Mouse (Mus musculus): ENCODE measurements around the gene Kl. TPM values are rescaled to one million over a fixed set of nuclear protein-coding genes. Genes with fewer than 3 reads are reported as not detected.

Kl gene
- polyA plus RNA-seq (2016; fragmentation: Nextera tagmentation; extraction: Ambion mirVana) = 0.10 and 0.18 TPM in 2 replicates

DNA sequence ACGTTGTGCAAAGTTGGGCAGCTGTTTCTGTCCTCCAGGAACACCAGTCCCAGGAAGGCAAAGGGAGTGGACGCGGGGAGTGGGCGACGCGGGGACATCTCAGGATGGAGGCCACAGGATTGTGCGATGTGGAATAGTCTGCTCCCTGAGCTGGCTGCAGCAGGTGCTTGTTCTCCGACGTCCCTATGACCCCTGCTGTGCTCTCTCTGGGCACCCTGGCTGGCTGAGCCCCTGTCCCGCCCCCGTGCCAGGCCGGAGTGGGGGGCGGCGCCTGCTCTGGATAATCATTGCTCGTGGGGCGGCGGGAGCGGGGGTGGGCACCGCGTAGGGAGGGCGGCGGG, at the start of gene Kl:
Gene Kl, plus strand, starts transcription at position 280 of the 341 bp plus-strand sequence.
- Histone ChIP-seq H3K4me3 (peak within 1 kb of the TSS; percentile 67), H3K4me1 (peaks cover 17% of the 10 kb centered on the region), H3K9me3 (no peaks in the 10 kb centered on the region), H3K27me3 (ENCODE audit: insufficient read depth, poor library complexity, severe bottlenecking) (peaks cover 58% of the 10 kb centered on the region), H3K36me3 (no peaks in the 10 kb centered on the region), H3K27ac (peak within 1 kb of the TSS; percentile 77)
- 2% methylated on average over 19 of the region's 22 CpGs for WGBS
- no peak for DNase-seq (ENCODE audit: low spot score)

DNA sequence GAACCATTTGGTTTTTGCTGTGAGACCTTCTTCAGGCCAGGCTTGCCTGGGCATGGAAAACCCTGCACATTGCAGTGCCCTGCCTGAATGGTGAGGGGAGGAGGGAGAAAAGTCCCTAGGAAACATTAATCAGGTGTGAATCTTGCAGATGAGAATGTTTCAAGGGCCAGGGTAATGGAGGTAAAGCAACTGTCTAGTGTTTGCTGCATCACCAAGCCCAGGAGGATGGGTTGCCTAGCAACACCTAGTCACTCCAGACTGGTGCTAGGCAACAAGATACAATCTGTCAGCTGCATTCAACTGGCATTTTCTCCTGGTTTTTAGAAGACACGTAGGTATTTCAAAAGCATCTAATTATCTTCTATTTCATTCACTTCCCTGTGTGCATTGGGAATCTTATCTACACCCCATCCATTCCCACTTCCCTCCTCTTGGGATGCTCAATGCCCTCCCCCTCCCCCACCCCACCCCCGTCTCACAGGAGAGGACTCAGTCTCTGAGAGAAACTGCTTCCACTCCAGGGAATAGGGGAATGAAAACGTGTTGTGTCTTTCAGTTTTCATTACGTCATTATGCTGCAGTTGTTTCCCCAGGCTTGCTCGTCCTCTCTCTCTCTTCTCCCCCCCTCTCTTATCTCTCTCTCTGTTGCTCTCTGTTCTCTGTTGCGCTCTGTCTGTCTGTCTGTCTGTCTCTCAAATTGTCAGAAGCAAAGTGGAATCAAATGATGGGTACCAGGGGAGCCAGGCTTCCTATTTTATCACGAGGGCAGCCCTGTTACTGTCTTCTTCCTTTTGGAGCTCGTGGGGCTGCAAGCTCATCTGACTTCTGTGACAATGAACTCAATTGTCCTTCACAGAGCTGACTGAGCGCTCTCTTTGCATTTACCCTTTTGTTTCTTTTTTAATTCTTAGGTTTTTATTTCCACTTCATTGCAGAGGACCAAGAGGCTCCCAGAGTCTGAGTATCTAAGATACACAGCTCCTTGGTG, 46.1 kb upstream of the Kl start:
- H3K27ac ChIP-seq = no peak overlapping the region
- DNase-seq (ENCODE audit: low spot score) = no peak

DNA sequence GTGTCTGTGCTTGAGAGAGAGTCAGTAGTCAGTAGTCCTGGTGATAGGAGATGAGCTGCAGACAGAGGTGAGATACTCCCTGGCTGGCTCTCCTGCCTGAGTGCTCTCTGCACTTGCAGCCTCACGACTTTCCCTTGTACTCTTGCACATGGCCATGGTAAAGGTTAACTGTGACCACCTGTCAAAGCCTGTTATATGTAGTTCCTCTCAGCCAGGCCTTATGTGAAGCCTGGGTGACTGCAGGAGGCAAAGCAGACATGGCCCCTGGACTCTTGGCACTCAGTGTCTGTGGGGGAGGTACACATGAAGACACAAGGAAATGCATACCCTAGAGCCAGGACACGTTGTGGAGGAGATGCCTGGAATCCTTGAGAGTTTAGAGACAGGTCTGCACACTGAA, 40.3 kb upstream of the Kl start:
- Histone ChIP-seq H3K27me3 (ENCODE audit: insufficient read depth, poor library complexity, severe bottlenecking) (no peaks in the 10 kb centered on the region), H3K36me3 (no peaks in the 10 kb centered on the region), H3K27ac (no peak overlapping the region), H3K4me1 (peaks cover 13% of the 10 kb centered on the region), H3K9me3 (0 out of 2 replicates have a peak, but pooled peaks cover 4% of the 10 kb centered on the region), H3K4me3 (no peak overlapping the region)
- DNase-seq (ENCODE audit: low spot score) = no peak
- WGBS = 12% methylated on average over 2 of the region's 2 CpGs

More for the DNA sequence above, 46.1 kb upstream of the Kl start:
- Histone ChIP-seq H3K36me3 (no peaks in the 10 kb centered on the region), H3K27me3 (ENCODE audit: insufficient read depth, poor library complexity, severe bottlenecking) (no peaks in the 10 kb centered on the region), H3K9me3 (0 out of 2 replicates have a peak, but pooled peaks cover 4% of the 10 kb centered on the region), H3K4me3 (no peak overlapping the region), H3K4me1 (0 out of 2 replicates have a peak, but pooled peaks cover 11% of the 10 kb centered on the region)
- 26% methylated on average over 9 of the region's 9 CpGs for whole genome bisulfite sequencing

DNA sequence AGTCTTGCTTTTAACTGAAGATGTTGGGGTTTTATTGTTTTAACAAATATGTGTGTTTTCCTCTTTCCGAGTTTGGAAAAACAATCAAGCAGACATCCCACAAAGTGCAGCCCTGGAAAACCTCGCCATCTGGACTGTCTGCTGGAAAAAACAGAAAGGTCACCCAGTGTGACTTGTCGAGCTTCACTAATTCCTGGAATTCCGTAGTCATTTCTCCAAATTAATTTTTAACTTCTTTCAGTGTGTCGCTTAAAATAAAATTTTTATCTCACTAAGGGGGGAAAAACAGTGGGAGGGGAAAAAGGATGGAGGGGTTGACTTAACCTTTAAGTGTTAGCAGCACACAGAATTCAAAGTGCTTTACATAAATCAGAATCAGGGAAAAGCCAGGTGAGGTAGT, 39.8 kb upstream of the Kl start:
- no peaks in the 10 kb centered on the region for H3K36me3 ChIP-seq
- H3K27me3 ChIP-seq (ENCODE audit: insufficient read depth, poor library complexity, severe bottlenecking) = no peaks in the 10 kb centered on the region
- no peak overlapping the region for H3K27ac ChIP-seq
- H3K4me1 ChIP-seq = peaks cover 13% of the 10 kb centered on the region
- DNase-seq (ENCODE audit: low spot score) = no peak
- H3K4me3 ChIP-seq = no peak overlapping the region
- 0 out of 2 replicates have a peak, but pooled peaks cover 4% of the 10 kb centered on the region for H3K9me3 ChIP-seq
- WGBS = 45% methylated on average over 5 of the region's 5 CpGs

DNA sequence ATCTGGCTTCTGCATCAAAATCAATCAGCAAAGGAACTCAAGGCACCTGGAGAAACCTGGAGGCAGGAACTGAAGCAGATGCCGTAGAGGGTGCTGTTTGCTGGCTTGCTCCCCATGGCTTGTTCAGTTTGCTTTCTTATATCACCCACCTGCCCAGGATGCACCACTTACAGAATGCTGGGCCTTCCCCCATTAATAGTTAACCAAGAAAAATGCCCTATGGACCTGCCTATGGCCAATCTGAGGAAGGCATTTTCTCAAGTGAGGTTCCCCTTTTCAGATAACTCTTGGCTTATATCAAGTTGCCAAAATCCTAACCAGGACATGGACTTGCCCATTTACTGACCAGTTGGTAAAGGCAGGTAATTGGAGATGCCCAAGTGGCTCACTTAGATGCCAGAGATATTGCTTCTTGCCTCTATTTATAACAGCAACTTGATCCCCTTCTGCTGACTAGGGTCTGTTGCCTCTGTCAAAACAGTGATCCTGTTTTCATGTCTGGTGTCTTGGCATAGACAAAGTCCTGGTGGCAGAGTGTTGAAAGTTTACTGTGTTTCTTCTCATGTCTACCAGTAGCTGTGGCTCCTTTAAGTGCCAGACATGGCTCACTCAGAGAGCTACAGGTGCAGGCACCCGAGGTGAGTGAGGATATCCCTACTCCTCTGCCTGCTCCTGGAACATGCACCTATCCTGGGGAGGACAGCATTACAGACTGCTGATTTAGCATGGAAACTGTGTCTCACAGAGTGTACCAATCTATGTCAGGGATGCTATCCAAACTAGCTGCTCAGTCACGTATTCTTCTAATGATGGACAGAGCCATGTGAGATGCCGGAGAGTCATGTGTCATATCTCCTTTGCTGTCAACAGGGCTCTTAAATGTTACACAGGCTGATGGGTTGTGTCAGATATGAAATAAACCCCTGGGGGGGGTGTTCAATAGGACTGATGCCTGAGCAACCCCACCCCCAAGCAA, 37.0 kb upstream of the Kl start:
- WGBS = 45% methylated on average over 4 of the region's 4 CpGs
- Histone ChIP-seq H3K36me3 (no peaks in the 10 kb centered on the region), H3K4me3 (no peak overlapping the region), H3K9me3 (no peaks in the 10 kb centered on the region), H3K27me3 (ENCODE audit: insufficient read depth, poor library complexity, severe bottlenecking) (no peaks in the 10 kb centered on the region), H3K27ac (no peak overlapping the region), H3K4me1 (peaks cover 13% of the 10 kb centered on the region)
- no peak for DNase-seq (ENCODE audit: low spot score)

DNA sequence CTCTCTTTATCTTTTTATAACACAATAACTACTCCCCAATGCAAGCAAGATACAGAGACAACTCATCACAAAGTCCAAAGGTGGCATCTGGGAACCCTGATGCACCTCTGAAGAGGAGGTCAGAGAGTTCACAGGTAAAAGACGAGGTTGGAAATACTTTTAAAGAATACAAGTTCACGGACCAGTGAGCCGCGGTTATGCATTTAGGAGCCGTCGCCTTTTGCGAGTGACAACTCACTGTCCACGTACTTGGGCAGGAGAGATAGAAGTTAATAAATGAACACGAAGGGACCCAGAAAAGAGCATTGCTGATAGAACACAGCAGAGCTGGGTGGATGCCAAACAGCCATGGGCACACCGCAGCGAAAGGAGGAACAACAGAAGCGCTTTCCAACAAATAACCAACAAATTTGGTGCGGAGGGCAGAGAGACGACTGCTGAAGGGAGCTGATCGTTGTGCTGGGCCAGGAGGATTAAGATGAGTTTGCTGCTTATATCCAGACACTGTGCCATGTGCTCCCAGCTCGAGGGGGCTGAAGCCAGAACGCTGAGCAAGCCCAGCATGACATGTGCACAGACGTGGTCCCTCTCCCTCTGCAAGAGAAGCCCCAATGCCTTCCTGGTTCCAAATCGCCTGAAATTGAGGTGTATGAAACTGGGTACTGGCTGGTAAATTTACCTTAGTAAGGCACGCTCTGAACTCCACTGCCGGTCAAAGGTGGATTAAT, 35.1 kb upstream of the Kl start:
- H3K36me3 ChIP-seq = no peaks in the 10 kb centered on the region
- H3K9me3 ChIP-seq = no peaks in the 10 kb centered on the region
- no peak overlapping the region for H3K4me3 ChIP-seq
- no peak for DNase-seq (ENCODE audit: low spot score)
- H3K27ac ChIP-seq = no peak overlapping the region
- H3K4me1 ChIP-seq = peaks cover 6% of the 10 kb centered on the region
- WGBS = 80% methylated on average over 21 of the region's 21 CpGs
- H3K27me3 ChIP-seq (ENCODE audit: insufficient read depth, poor library complexity, severe bottlenecking) = no peaks in the 10 kb centered on the region

DNA sequence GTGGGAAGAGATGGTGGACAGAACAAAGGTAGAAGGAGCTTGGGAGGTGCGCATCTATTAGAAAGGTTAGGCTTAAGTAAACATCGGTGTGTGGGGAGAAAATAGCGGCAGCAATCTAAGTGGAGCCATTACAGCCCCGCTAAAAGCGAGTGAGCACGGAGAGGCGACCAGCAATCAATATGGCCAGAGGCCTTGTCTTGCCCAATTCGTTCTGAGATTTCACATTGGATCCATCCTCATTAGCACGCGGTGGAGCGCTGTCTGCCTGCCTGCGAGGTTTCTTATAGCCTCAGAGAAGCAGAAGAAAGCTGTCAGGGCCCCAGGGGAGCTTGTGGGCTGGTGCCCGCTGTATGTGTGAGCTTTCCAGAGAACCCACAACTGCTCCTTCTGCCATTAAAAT, 33.8 kb upstream of the Kl start:
- 85% methylated on average over 13 of the region's 13 CpGs for WGBS
- no peak for DNase-seq (ENCODE audit: low spot score)
- Histone ChIP-seq H3K4me3 (no peak overlapping the region), H3K9me3 (no peaks in the 10 kb centered on the region), H3K27ac (no peak overlapping the region), H3K27me3 (ENCODE audit: insufficient read depth, poor library complexity, severe bottlenecking) (no peaks in the 10 kb centered on the region), H3K4me1 (peaks cover 6% of the 10 kb centered on the region; the same call in 1 of the 2 replicates), H3K36me3 (no peaks in the 10 kb centered on the region)

DNA sequence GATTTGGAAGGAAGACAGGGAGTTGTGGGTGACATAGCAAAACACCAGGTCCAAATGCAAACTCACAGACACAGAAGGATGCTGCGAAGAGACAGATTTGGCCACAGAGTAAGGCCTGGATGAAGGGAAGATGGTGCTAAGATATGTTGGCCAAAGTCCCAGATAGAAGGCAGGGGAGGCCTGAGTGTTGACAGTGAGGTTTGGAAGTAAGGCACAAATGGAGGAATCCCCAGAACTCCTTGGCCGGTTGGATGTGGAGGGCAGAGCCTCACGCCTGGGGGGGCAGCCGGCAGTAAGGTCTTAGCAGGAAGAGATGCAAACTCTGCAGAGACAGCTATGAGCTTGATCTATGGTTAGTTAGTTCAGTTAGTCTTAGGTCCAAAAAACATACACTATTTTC, 33.1 kb upstream of the Kl start:
- H3K4me1 ChIP-seq = peaks cover 6% of the 10 kb centered on the region; the same call in 1 of the 2 replicates
- H3K4me3 ChIP-seq = no peak overlapping the region
- WGBS = 79% methylated on average over 4 of the region's 4 CpGs
- no peak for DNase-seq (ENCODE audit: low spot score)
- H3K27ac ChIP-seq = no peak overlapping the region
- no peaks in the 10 kb centered on the region for H3K36me3 ChIP-seq
- no peaks in the 10 kb centered on the region for H3K27me3 ChIP-seq (ENCODE audit: insufficient read depth, poor library complexity, severe bottlenecking)
- no peaks in the 10 kb centered on the region for H3K9me3 ChIP-seq

DNA sequence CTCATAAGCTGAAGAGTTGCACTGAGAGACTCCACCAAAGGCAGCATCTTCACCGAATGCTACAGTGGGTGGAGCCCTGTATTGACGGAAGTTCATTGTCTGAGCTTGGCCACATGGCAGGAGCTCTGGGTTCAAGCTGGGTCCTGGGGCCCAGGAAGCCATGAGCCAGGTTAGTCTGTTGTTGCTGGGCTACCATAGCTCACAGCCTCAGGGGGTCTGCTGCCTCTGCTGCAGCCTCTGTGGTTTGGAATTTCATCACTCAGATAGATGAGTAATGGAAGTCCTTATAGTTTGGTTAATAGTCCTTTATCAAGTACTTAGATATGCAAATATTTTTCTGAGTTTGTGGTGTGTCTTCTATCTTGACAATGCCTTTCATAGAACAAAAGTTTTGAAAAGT, 32.4 kb upstream of the Kl start:
- H3K9me3 ChIP-seq = no peaks in the 10 kb centered on the region

DNA sequence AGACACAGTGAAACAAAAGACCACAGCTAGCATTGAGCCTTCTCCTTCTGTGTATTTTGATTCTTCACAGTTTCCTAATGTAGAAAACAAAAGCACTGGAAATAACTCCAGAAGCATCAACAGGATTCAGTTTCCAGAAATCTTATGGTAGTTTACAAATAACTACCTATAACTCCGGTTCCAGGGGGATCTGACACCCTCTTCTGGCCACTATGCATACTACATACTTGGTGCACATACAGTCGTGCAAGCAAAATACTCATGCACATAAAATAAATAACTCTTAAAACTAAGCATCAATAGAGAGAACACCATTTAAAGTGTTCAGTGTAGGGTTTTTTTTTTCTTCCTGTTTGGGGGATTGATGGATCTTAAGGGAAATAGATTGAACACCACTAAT, 23.0 kb upstream of the Kl start:
- no peaks in the 10 kb centered on the region for H3K9me3 ChIP-seq
- no peaks in the 10 kb centered on the region for H3K27me3 ChIP-seq (ENCODE audit: insufficient read depth, poor library complexity, severe bottlenecking)
- DNase-seq (ENCODE audit: low spot score) = no peak
- no peaks in the 10 kb centered on the region for H3K4me1 ChIP-seq
- 79% methylated on average over 2 of the region's 2 CpGs for WGBS
- no peak overlapping the region for H3K4me3 ChIP-seq
- H3K36me3 ChIP-seq = no peaks in the 10 kb centered on the region
- no peak overlapping the region for H3K27ac ChIP-seq

More for the DNA sequence above, 32.4 kb upstream of the Kl start:
- Histone ChIP-seq H3K4me1 (peaks cover 6% of the 10 kb centered on the region; the same call in 1 of the 2 replicates), H3K4me3 (no peak overlapping the region), H3K36me3 (no peaks in the 10 kb centered on the region), H3K27ac (no peak overlapping the region), H3K27me3 (ENCODE audit: insufficient read depth, poor library complexity, severe bottlenecking) (no peaks in the 10 kb centered on the region)
- WGBS = 68% methylated on average over 2 of the region's 2 CpGs
- DNase-seq (ENCODE audit: low spot score) = no peak

DNA sequence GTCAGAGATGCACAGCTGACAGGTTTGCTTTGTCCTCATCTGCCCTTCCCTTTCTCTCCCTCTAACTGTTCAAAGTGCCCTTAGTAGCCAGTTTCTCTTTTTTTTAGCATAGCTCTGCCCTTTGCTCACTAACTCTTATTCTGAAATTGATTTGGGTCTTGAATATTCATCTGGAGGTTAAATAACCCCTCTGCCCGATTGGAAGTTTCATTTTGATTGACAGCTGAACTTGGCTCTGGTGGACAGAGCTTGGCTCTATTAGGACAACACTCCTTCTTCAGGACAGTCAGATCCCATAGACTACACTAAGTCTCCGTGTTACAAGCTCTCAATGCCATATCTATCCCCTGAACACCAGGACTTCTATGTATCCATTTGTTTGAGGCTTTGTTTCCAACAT, 19.8 kb upstream of the Kl start:
- Histone ChIP-seq H3K27me3 (ENCODE audit: insufficient read depth, poor library complexity, severe bottlenecking) (no peaks in the 10 kb centered on the region), H3K4me3 (no peak overlapping the region), H3K36me3 (no peaks in the 10 kb centered on the region), H3K4me1 (no peaks in the 10 kb centered on the region), H3K9me3 (no peaks in the 10 kb centered on the region), H3K27ac (no peak overlapping the region)
- 62% methylated on average over 2 of the region's 2 CpGs for WGBS
- DNase-seq (ENCODE audit: low spot score) = no peak

DNA sequence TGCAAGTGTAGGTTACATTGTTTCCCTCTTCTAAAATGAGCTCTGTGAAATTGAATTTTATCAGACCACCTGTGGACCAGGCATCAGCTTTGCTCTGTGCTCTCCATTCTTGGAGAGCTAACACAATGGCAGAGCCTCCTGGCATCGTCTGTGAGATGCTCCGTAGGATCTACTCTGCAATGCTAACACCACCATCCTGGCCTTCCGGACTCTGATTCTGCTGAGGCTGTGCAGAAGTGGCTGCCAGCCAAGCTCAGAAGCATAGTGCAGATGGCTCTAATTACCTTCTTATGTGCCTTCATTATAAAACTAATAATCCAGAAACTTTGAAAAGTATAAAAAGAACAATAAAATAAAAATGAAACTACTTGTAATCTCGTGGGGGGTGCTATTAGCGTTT, 16.2 kb upstream of the Kl start:
- no peak overlapping the region for H3K27ac ChIP-seq
- H3K4me1 ChIP-seq = no peaks in the 10 kb centered on the region
- no peaks in the 10 kb centered on the region for H3K27me3 ChIP-seq (ENCODE audit: insufficient read depth, poor library complexity, severe bottlenecking)
- H3K36me3 ChIP-seq = no peaks in the 10 kb centered on the region
- no peak overlapping the region for H3K4me3 ChIP-seq
- no peaks in the 10 kb centered on the region for H3K9me3 ChIP-seq
- DNase-seq (ENCODE audit: low spot score) = no peak
- 63% methylated on average over 5 of the region's 5 CpGs for WGBS
